Mouse (Mus musculus): ENCODE measurements around the gene Gm11554. TPM values are rescaled to one million over a fixed set of nuclear protein-coding genes. Genes with fewer than 3 reads are reported as not detected.
"Not testable (repeated sequence)": the region's sequence is repeated elsewhere in the genome, so short reads cannot be mapped to it uniquely, and the experiment has no call there.

The Gm11554 gene
- polyA plus RNA-seq, 1 experiment: not detected

DNA sequence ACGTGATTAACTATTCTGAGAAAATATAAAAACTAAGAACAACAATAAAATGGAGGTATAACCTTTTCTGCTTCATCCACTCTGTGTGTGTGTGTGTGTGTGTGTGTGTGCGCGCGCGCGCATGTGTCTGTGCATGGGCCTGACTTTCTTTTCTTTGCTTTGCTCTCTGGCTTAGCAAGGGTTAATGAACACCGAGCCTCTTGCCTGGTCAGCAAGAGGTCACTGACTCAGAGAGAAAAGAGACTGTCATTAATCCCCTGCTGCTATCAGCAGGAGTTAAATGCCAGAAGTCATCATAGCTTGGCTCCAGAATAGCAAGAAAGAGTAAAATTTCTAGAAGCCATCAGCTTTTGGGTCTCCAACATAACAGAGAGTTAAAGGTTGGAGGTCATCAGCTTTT is 25.8 kb downstream of the Gm11554 start:
- no peaks in the 10 kb centered on the region for H3K4me1 ChIP-seq (ENCODE audit: control insufficient read depth, insufficient read depth, low read length)
- TF ChIP-seq POLR2A (IDR thresholded peaks at IDR 0.05; ENCODE audit: borderline replicate concordance, low read depth, low read length) (no peak), CTCF (IDR thresholded peaks at IDR 0.05; ENCODE audit: low read depth, low read length) (no peak)

DNA sequence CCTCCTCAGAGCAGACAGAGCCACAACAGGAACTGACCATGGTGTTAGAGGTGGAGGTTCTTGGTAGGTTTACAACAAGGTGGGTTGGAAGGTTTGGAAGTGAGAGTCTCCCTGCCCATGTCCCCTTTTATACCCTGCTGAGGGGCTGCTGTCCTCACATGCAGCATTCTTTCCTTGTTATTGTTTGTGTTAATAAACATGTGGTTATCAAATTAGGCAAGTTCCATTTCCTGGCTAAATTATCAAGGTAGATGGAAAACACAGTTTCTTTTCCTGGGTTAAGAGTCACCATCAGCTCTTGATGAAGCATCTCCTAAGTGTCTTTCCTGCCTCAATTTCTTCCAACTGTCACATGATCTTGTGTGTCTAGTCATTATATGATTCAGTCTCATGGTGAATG is 31.4 kb downstream of the Gm11554 start, which contains the start of gene Gm11595:
Gene Gm11595 (minus strand): TSS at position 101 of the 400 bp plus-strand sequence.
- not testable (repeated sequence) for H3K4me1 ChIP-seq (ENCODE audit: control insufficient read depth, insufficient read depth, low read length); H3K27ac ChIP-seq (ENCODE audit: insufficient read depth, low read depth, low read length); H3K4me3 ChIP-seq (ENCODE audit: insufficient read depth, low read length)

More for the DNA sequence above, 25.8 kb downstream of the Gm11554 start:
- Histone ChIP-seq H3K27ac (ENCODE audit: insufficient read depth, low read depth, low read length) (no peak overlapping the region), H3K4me3 (ENCODE audit: insufficient read depth, low read length) (no peak overlapping the region)

DNA sequence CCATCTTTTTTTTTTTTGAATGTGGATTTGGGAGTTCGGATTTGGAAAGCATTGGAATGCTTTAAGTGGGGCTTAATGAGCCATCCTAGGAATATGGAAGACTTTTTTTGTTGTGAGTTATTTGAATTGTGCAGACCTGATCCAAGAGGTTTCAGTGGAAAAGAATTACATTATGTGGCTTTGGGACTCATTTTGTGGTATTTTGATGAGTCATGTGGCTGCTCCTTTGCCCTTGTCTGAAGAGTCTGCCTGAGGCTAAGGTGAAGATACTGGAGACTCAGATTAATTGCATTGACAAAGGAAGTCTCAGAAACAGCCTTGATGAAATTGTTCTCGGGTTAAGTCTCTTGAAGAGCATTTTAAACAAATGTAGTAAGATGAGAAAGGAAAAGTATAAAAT is 35.8 kb downstream of the Gm11554 start:
- H3K4me1 ChIP-seq (ENCODE audit: control insufficient read depth, insufficient read depth, low read length): no peaks in the 10 kb centered on the region
- H3K4me3 ChIP-seq (ENCODE audit: insufficient read depth, low read length): no peak overlapping the region
- TF ChIP-seq POLR2A (IDR thresholded peaks at IDR 0.05; ENCODE audit: borderline replicate concordance, low read depth, low read length) (no peak), CTCF (IDR thresholded peaks at IDR 0.05; ENCODE audit: low read depth, low read length) (no peak)
- H3K27ac ChIP-seq (ENCODE audit: insufficient read depth, low read depth, low read length): no peak overlapping the region

DNA sequence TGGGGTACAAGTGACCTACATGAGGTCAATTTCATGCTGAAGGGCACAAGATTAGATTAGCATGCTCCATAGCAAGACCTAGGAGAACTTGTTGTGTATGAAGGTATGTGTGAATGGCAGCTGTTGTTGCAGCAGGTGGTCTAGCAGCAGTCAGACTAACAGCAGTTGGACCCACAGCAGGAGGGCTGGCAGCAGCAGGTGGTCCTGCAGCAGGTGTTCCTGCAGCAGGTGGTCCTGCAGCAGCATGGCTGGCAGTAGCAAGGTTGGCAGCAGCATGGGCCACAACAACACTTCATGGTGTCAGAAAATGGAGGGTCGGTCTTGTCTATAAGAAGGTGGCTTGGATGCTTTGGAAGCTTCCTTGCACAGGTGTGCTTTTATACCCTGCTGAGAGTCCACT is 45.4 kb downstream of the Gm11554 start:
- no peaks in the 10 kb centered on the region for H3K4me1 ChIP-seq (ENCODE audit: control insufficient read depth, insufficient read depth, low read length)
- no peak overlapping the region for H3K27ac ChIP-seq (ENCODE audit: insufficient read depth, low read depth, low read length)
- no peak overlapping the region for H3K4me3 ChIP-seq (ENCODE audit: insufficient read depth, low read length)
- TF ChIP-seq POLR2A (IDR thresholded peaks at IDR 0.05; ENCODE audit: borderline replicate concordance, low read depth, low read length) (no peak), CTCF (IDR thresholded peaks at IDR 0.05; ENCODE audit: low read depth, low read length) (no peak)

Other genes starting within 250 kb of the Gm11554 start
- gene Krtap3-2, start 247.6 kb downstream of the Gm11554 start, polyA plus RNA-seq (2012; ENCODE audit: insufficient read depth, insufficient read length, missing spikeins): not detected in 2 replicates
- not detected in 2 replicates for gene Gm11939, start 245.0 kb downstream of the Gm11554 start, polyA plus RNA-seq (2012; ENCODE audit: insufficient read depth, insufficient read length, missing spikeins)
- not detected in 2 replicates for gene Krtap3-1, start 237.8 kb downstream of the Gm11554 start, polyA plus RNA-seq (2012; ENCODE audit: insufficient read depth, insufficient read length, missing spikeins)
- gene Krtap1-5, start 223.4 kb downstream of the Gm11554 start, polyA plus RNA-seq (2012; ENCODE audit: insufficient read depth, insufficient read length, missing spikeins): not detected in 2 replicates
- gene Krtap1-4, start 220.8 kb downstream of the Gm11554 start, polyA plus RNA-seq (2012; ENCODE audit: insufficient read depth, insufficient read length, missing spikeins): not detected in 2 replicates
- not detected in 2 replicates for gene Krtap1-3, start 213.1 kb downstream of the Gm11554 start, polyA plus RNA-seq (2012; ENCODE audit: insufficient read depth, insufficient read length, missing spikeins)
- not detected in 2 replicates for gene Krtap9-3, start 206.3 kb downstream of the Gm11554 start, polyA plus RNA-seq (2012; ENCODE audit: insufficient read depth, insufficient read length, missing spikeins)
- gene Gm11938, start 201.1 kb downstream of the Gm11554 start, polyA plus RNA-seq (2012; ENCODE audit: insufficient read depth, insufficient read length, missing spikeins): not detected in 2 replicates
- gene Gm11937, start 194.3 kb downstream of the Gm11554 start, polyA plus RNA-seq (2012; ENCODE audit: insufficient read depth, insufficient read length, missing spikeins): not detected in 2 replicates
- not detected in 2 replicates for gene Krtap2-4, start 189.6 kb downstream of the Gm11554 start, polyA plus RNA-seq (2012; ENCODE audit: insufficient read depth, insufficient read length, missing spikeins)
- gene Gm11562, start 184.0 kb downstream of the Gm11554 start, polyA plus RNA-seq (2012; ENCODE audit: insufficient read depth, insufficient read length, missing spikeins): not detected in 2 replicates
- gene Krtap4-1, start 176.2 kb downstream of the Gm11554 start, polyA plus RNA-seq (2012; ENCODE audit: insufficient read depth, insufficient read length, missing spikeins): not detected in 2 replicates
- gene Krtap4-2, start 169.4 kb downstream of the Gm11554 start, polyA plus RNA-seq (2012; ENCODE audit: insufficient read depth, insufficient read length, missing spikeins): not detected in 2 replicates
- not detected in 2 replicates for gene Krtap4-7, start 160.4 kb downstream of the Gm11554 start, polyA plus RNA-seq (2012; ENCODE audit: insufficient read depth, insufficient read length, missing spikeins)
- gene Gm11555, start 154.2 kb downstream of the Gm11554 start, polyA plus RNA-seq (2012; ENCODE audit: insufficient read depth, insufficient read length, missing spikeins): not detected in 2 replicates
- not detected in 2 replicates for gene Gm11563, start 145.5 kb downstream of the Gm11554 start, polyA plus RNA-seq (2012; ENCODE audit: insufficient read depth, insufficient read length, missing spikeins)
- not detected in 2 replicates for gene Krtap4-6, start 138.5 kb downstream of the Gm11554 start, polyA plus RNA-seq (2012; ENCODE audit: insufficient read depth, insufficient read length, missing spikeins)
- not detected in 2 replicates for gene Gm14190, start 113.7 kb downstream of the Gm11554 start, polyA plus RNA-seq (2012; ENCODE audit: insufficient read depth, insufficient read length, missing spikeins)
- not detected in 2 replicates for gene Gm14180, start 70.2 kb downstream of the Gm11554 start, polyA plus RNA-seq (2012; ENCODE audit: insufficient read depth, insufficient read length, missing spikeins)
- not detected in 2 replicates for gene Gm11595, start 31.5 kb downstream of the Gm11554 start, polyA plus RNA-seq (2012; ENCODE audit: insufficient read depth, insufficient read length, missing spikeins)
- not detected in 2 replicates for gene Krtap4-8, start 23.7 kb downstream of the Gm11554 start, polyA plus RNA-seq (2012; ENCODE audit: insufficient read depth, insufficient read length, missing spikeins)
- not detected in 2 replicates for gene Krtap4-9, start 19.2 kb downstream of the Gm11554 start, polyA plus RNA-seq (2012; ENCODE audit: insufficient read depth, insufficient read length, missing spikeins)
- not detected in 2 replicates for gene Gm11596, start 11.0 kb downstream of the Gm11554 start, polyA plus RNA-seq (2012; ENCODE audit: insufficient read depth, insufficient read length, missing spikeins)
- not detected in 2 replicates for gene Gm11569, start 5.5 kb downstream of the Gm11554 start, polyA plus RNA-seq (2012; ENCODE audit: insufficient read depth, insufficient read length, missing spikeins)
- not detected in 2 replicates for gene Krtap4-13, start 5.4 kb upstream of the Gm11554 start, polyA plus RNA-seq (2012; ENCODE audit: insufficient read depth, insufficient read length, missing spikeins)
- not detected in 2 replicates for gene Gm11564, start 11.2 kb upstream of the Gm11554 start, polyA plus RNA-seq (2012; ENCODE audit: insufficient read depth, insufficient read length, missing spikeins)
- not detected in 2 replicates for gene 2300003K06Rik, start 33.6 kb upstream of the Gm11554 start, polyA plus RNA-seq (2012; ENCODE audit: insufficient read depth, insufficient read length, missing spikeins)
- not detected in 2 replicates for gene Krtap4-16, start 47.2 kb upstream of the Gm11554 start, polyA plus RNA-seq (2012; ENCODE audit: insufficient read depth, insufficient read length, missing spikeins)
- not detected in 2 replicates for gene Gm11568, start 53.5 kb upstream of the Gm11554 start, polyA plus RNA-seq (2012; ENCODE audit: insufficient read depth, insufficient read length, missing spikeins)
- not detected in 2 replicates for gene Gm11559, start 60.0 kb upstream of the Gm11554 start, polyA plus RNA-seq (2012; ENCODE audit: insufficient read depth, insufficient read length, missing spikeins)
- not detected in 2 replicates for gene Krtap9-1, start 68.9 kb upstream of the Gm11554 start, polyA plus RNA-seq (2012; ENCODE audit: insufficient read depth, insufficient read length, missing spikeins)
- not detected in 2 replicates for gene Gm11567, start 74.7 kb upstream of the Gm11554 start, polyA plus RNA-seq (2012; ENCODE audit: insufficient read depth, insufficient read length, missing spikeins)
- not detected in 2 replicates for gene Krtap31-1, start 103.5 kb upstream of the Gm11554 start, polyA plus RNA-seq (2012; ENCODE audit: insufficient read depth, insufficient read length, missing spikeins)
- not detected in 2 replicates for gene Gm11565, start 110.3 kb upstream of the Gm11554 start, polyA plus RNA-seq (2012; ENCODE audit: insufficient read depth, insufficient read length, missing spikeins)
- gene Krtap31-2, start 131.8 kb upstream of the Gm11554 start, polyA plus RNA-seq (2012; ENCODE audit: insufficient read depth, insufficient read length, missing spikeins): not detected in 2 replicates
- not detected in 2 replicates for gene Krtap9-5, start 144.0 kb upstream of the Gm11554 start, polyA plus RNA-seq (2012; ENCODE audit: insufficient read depth, insufficient read length, missing spikeins)
- not detected in 2 replicates for gene Krtap29-1, start 174.6 kb upstream of the Gm11554 start, polyA plus RNA-seq (2012; ENCODE audit: insufficient read depth, insufficient read length, missing spikeins)
- gene Krtap16-1, start 182.2 kb upstream of the Gm11554 start, polyA plus RNA-seq (2012; ENCODE audit: insufficient read depth, insufficient read length, missing spikeins): not detected in 2 replicates
- gene Krtap17-1, start 189.5 kb upstream of the Gm11554 start, polyA plus RNA-seq (2012; ENCODE audit: insufficient read depth, insufficient read length, missing spikeins): not detected in 2 replicates
- not detected in 2 replicates for gene Krt33a, start 211.8 kb upstream of the Gm11554 start, polyA plus RNA-seq (2012; ENCODE audit: insufficient read depth, insufficient read length, missing spikeins)
- gene Krt33b, start 225.4 kb upstream of the Gm11554 start, polyA plus RNA-seq (2012; ENCODE audit: insufficient read depth, insufficient read length, missing spikeins): not detected in 2 replicates
- gene Krt34, start 237.1 kb upstream of the Gm11554 start, polyA plus RNA-seq (2012; ENCODE audit: insufficient read depth, insufficient read length, missing spikeins): not detected in 2 replicates
- gene Krt31, start 246.1 kb upstream of the Gm11554 start, polyA plus RNA-seq (2012; ENCODE audit: insufficient read depth, insufficient read length, missing spikeins): not detected in 2 replicates

Data from bone marrow macrophage, adult 2 months (primary cell).